Mouse (Mus musculus) midbrain, embryonic 12.5 days (tissue): ENCODE measurements around the gene Ubap1. TPM values are rescaled to one million over a fixed set of nuclear protein-coding genes. Genes with fewer than 3 reads are reported as not detected.

Experiments used
- ATAC-seq: fragments of 200-750 bp; cut with Nextera tagmentation; 2 replicates; pipeline ENCODE4 v1.8.0; 2017; ENCODE audit warnings: low read depth, moderate TSS enrichment, moderate library complexity; ENCODE audit not compliant: low FRiP score
- H3K27ac ChIP-seq: fragments of 300-500 bp; sonication (generic); replicated peaks from 2 replicates; pipeline ENCODE4 v1.5.1; 2016; ENCODE audit warnings: mild to moderate bottlenecking
- H3K27me3 ChIP-seq: fragments of 300-500 bp; sonication (generic); 2 replicates; pipeline ENCODE4 v1.6.1; 2016; ENCODE audit warnings: mild to moderate bottlenecking
- H3K36me3 ChIP-seq: fragments of 300-500 bp; sonication (generic); 2 replicates; pipeline ENCODE4 v1.6.1; 2016
- H3K4me1 ChIP-seq: fragments of 300-500 bp; sonication (generic); 2 replicates; pipeline ENCODE4 v1.6.1; 2016
- H3K4me2 ChIP-seq: fragments of 300-500 bp; sonication (generic); replicated peaks from 2 replicates; pipeline ENCODE4 v1.6.1; 2016; ENCODE audit warnings: mild to moderate bottlenecking, moderate library complexity
- H3K4me3 ChIP-seq: fragments of 300-500 bp; sonication (generic); 2 replicates; pipeline ENCODE4 v1.5.1; 2016; ENCODE audit warnings: mild to moderate bottlenecking
- H3K9ac ChIP-seq: fragments of 300-500 bp; sonication (generic); replicated peaks from 2 replicates; pipeline ENCODE4 v1.6.1; 2016; ENCODE audit warnings: mild to moderate bottlenecking, moderate library complexity
- H3K9me3 ChIP-seq: fragments of 300-500 bp; sonication (generic); 2 replicates; pipeline ENCODE4 v1.6.1; 2016; ENCODE audit warnings: mild to moderate bottlenecking
- WGBS: fragments of 180-500 bp; shearing (Covaris S2); methylation state at CpG from one replicate; pipeline ENCODE4 v1.1.7; 2016; 5-methylcytosine and 5-hydroxymethylcytosine counted together
- polyA plus RNA-seq: library from polyadenylated mRNA; unstranded; fragments of >200 nt; fragmentation: Nextera tagmentation; extraction: Ambion mirVana; gene quantifications from 2 replicates; pipeline ENCODE4 v1.2.1, GENCODE M21; 2016

Ubap1 gene
- polyA plus RNA-seq, 1 experiment from 2014 or later = 81.2 TPM

DNA sequence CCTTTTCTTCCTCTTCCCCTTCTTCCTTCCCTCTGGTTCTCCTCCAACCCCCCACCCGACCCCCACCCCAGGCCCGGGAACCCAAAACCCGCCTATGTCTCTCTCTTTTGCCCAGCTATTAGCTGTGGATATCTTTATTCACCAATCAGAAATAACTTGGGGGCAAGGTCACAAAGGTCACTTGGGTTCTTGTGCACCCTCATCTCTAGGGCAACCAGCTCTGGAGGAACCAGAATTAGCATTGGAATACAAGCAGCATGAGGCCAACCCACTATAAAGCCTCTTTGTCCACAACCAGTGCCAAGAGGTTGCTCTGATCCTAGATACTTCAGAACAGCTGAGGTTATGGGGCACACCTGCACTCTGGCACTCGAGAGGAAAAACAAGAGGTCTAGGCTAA, 19.3 kb upstream of the Ubap1 start:
- no peak overlapping the region for H3K27ac ChIP-seq
- H3K27me3 ChIP-seq = no peaks in the 10 kb centered on the region
- no peak overlapping the region for H3K4me2 ChIP-seq
- no peaks in the 10 kb centered on the region for H3K9me3 ChIP-seq
- no peaks in the 10 kb centered on the region for H3K4me1 ChIP-seq
- no peaks in the 10 kb centered on the region for H3K36me3 ChIP-seq
- no peak for ATAC-seq
- H3K4me3 ChIP-seq = no peak overlapping the region
- no peak overlapping the region for H3K9ac ChIP-seq
- WGBS = 35% methylated on average over 4 of the region's 4 CpGs

DNA sequence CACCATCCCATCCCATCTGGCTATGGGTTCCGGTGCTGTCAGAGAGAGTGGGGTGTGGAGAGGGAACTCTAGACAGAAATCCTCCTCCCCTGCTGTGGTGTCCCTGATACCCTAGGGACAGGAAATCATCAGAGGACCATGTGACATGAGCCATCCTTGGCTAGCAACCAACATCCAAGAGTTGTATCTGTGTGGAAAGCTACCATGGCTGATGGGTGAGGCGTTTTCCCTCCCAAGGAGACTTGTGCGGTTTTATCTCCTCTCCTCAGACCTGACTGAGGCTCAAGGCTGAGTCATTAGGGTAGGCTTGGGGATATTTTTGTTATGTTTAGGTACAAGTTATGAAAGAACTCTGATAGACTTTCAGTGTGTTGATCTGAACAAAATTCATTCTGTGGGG, 17.7 kb upstream of the Ubap1 start:
- ATAC-seq = no peak
- H3K4me3 ChIP-seq = no peak overlapping the region
- H3K36me3 ChIP-seq = no peaks in the 10 kb centered on the region
- H3K4me1 ChIP-seq = no peaks in the 10 kb centered on the region
- H3K27ac ChIP-seq = no peak overlapping the region
- no peak overlapping the region for H3K4me2 ChIP-seq
- no peaks in the 10 kb centered on the region for H3K27me3 ChIP-seq
- H3K9ac ChIP-seq = no peak overlapping the region
- WGBS = 88% methylated on average over 3 of the region's 3 CpGs
- H3K9me3 ChIP-seq = no peaks in the 10 kb centered on the region

DNA sequence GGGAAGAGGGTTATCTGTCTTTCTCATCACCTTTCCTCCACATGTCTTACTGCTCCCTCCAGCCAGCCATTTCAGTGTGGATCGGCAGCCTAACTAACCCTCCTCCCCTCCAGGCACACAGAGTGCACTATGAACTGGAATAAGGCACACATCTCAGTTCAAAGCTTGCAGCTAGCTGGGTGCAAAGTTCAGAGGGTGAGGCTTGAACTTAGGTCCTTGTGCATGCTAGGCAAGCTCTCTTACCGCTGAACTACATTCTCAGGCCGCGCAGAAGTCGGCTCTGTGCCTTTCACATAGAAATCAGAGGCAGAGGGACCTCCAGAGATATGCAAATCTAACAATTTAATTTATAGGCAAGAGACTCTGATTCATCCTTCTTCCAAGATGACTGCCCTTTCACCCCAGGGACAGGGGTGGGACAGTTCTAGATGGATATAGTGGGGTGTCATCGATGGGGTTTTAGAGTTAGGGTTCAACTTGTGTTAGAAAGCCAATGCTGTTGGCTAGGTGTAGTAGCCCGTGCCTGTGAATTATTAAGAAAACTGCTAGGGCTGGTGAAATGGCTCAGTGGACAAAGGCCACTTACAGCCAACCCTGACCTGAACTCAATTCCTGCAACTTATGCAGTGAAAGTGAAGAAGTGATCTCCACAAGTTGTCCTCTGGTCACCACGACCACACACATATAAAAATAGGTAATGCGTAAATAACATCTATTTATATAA, 16.9 kb upstream of the Ubap1 start:
- Histone ChIP-seq H3K9me3 (no peaks in the 10 kb centered on the region), H3K9ac (no peak overlapping the region), H3K27me3 (no peaks in the 10 kb centered on the region), H3K36me3 (no peaks in the 10 kb centered on the region), H3K4me1 (no peaks in the 10 kb centered on the region), H3K27ac (no peak overlapping the region), H3K4me2 (no peak overlapping the region), H3K4me3 (no peak overlapping the region)
- ATAC-seq = no peak
- WGBS = 89% methylated on average over 9 of the region's 9 CpGs

DNA sequence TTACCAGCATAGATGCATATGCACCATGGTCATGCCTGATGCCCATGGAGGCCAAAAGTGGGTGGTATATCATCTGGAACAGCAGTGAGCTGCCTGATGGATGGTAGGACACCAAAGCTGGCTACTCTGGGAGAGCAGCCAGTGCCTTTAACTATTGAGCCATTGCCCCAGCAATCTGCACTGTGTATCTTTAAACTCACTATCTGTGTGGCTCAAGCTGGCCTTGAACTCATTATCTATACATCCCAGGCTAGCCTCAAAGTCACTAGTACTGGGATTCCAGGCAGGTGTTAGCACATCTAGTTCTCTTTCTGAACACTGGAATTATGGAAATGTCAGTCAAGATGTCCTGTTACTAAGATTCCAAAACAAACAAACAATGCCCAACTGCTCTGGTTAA, 12.2 kb upstream of the Ubap1 start:
- H3K4me2 ChIP-seq = no peak overlapping the region
- no peak overlapping the region for H3K4me3 ChIP-seq
- no peak overlapping the region for H3K9ac ChIP-seq
- no peaks in the 10 kb centered on the region for H3K36me3 ChIP-seq
- no peak overlapping the region for H3K27ac ChIP-seq
- no peaks in the 10 kb centered on the region for H3K4me1 ChIP-seq
- H3K27me3 ChIP-seq = no peaks in the 10 kb centered on the region
- no peaks in the 10 kb centered on the region for H3K9me3 ChIP-seq
- no peak for ATAC-seq

GRCm38 (mm10) chr4:41340912-41341550, 7.8 kb upstream of the Ubap1 start:
- Histone ChIP-seq H3K27me3 (no peaks in the 10 kb centered on the region), H3K9me3 (no peaks in the 10 kb centered on the region), H3K36me3 (no peaks in the 10 kb centered on the region), H3K4me1 (no peaks in the 10 kb centered on the region), H3K9ac (no peak overlapping the region), H3K4me2 (no peak overlapping the region), H3K27ac (no peak overlapping the region), H3K4me3 (no peak overlapping the region)
- 82% methylated on average over 11 of the region's 11 CpGs for WGBS
- no peak for ATAC-seq

DNA sequence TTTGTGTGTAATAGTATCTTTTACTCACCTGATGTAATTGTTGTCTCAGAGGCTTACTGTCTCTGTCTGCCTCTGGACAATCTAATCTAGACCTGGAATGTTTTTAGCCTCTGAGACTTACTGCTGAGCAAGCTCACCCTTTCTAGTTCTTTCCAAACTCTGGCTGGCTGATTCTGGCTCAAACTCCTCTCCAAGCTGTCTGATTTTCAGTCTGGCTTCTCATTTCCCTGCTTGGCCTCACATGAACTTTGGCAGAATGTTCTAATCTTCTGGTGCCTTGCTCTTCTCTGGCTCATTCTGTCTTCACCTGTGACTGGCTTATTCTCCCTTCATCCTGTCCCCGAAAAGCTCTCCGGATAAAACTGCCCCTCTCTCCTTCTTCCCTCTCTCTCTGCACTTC, 2.8 kb upstream of the Ubap1 start:
- peaks cover 10% of the 10 kb centered on the region for H3K4me1 ChIP-seq
- WGBS = 84% methylated on average over 2 of the region's 2 CpGs
- no peak overlapping the region for H3K27ac ChIP-seq
- no peaks in the 10 kb centered on the region for H3K9me3 ChIP-seq
- H3K4me3 ChIP-seq = no peak overlapping the region
- no peak for ATAC-seq
- no peak overlapping the region for H3K4me2 ChIP-seq
- H3K36me3 ChIP-seq = no peaks in the 10 kb centered on the region
- H3K27me3 ChIP-seq = no peaks in the 10 kb centered on the region
- no peak overlapping the region for H3K9ac ChIP-seq

DNA sequence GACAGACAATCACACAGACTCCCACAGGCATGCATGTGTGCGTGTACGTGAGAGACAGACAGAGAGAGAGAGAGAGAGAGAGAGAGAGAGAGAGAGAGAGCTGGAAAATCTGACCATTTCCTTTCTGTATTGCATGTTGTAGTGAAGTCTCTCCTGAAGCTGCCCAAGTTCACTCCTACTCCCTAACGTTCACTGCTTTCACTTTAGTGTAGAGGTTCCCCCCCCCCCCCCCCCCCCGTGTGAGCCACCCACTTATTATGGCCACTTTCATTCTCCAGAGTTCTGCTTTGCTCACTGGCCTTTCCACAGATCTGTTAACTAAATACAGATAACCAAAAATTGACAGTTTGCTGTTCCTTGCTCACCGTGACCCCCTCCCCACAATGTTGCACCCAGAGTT, 957 bp upstream of the Ubap1 start:
- Histone ChIP-seq H3K27ac (no peak overlapping the region), H3K4me3 (no peak overlapping the region), H3K9ac (no peak overlapping the region), H3K27me3 (no peaks in the 10 kb centered on the region), H3K4me1 (peaks cover 10% of the 10 kb centered on the region), H3K4me2 (0 out of 2 replicates have a peak overlapping the region, but pooled peaks have one; percentile 25), H3K36me3 (no peaks in the 10 kb centered on the region), H3K9me3 (no peaks in the 10 kb centered on the region)
- ATAC-seq = no peak
- 52% methylated on average over 5 of the region's 5 CpGs for WGBS

GRCm38 (mm10) chr4:41349199-41349591, 399 bp downstream of the Ubap1 start:
- ATAC-seq = no peak; the same call in 1 of the 2 replicates
- Histone ChIP-seq H3K9me3 (no peaks in the 10 kb centered on the region), H3K36me3 (no peaks in the 10 kb centered on the region), H3K9ac (peak overlapping the region; percentile 81), H3K27ac (peak overlapping the region; percentile 95), H3K4me3 (peak overlapping the region; percentile 80), H3K27me3 (no peaks in the 10 kb centered on the region), H3K4me2 (peak overlapping the region; percentile 67), H3K4me1 (peaks cover 10% of the 10 kb centered on the region)
- 2% methylated on average over 28 of the region's 28 CpGs for WGBS

GRCm38 (mm10) chr4:41352758-41353157, 4.0 kb downstream of the Ubap1 start:
- ATAC-seq = no peak
- H3K4me1 ChIP-seq = peaks cover 10% of the 10 kb centered on the region
- H3K4me2 ChIP-seq = no peak overlapping the region
- no peaks in the 10 kb centered on the region for H3K27me3 ChIP-seq
- no peaks in the 10 kb centered on the region for H3K9me3 ChIP-seq
- WGBS = 95% methylated on average over 4 of the region's 4 CpGs
- H3K36me3 ChIP-seq = peaks cover 4% of the 10 kb centered on the region; the same call in 1 of the 2 replicates
- no peak overlapping the region for H3K4me3 ChIP-seq
- no peak overlapping the region for H3K27ac ChIP-seq
- H3K9ac ChIP-seq = no peak overlapping the region

GRCm38 (mm10) chr4:41353265-41353664, 4.5 kb downstream of the Ubap1 start:
- Histone ChIP-seq H3K9ac (no peak overlapping the region), H3K36me3 (peaks cover 4% of the 10 kb centered on the region; the same call in 1 of the 2 replicates), H3K4me3 (no peak overlapping the region), H3K4me1 (peaks cover 5% of the 10 kb centered on the region), H3K4me2 (no peak overlapping the region), H3K9me3 (no peaks in the 10 kb centered on the region), H3K27ac (no peak overlapping the region), H3K27me3 (no peaks in the 10 kb centered on the region)
- 94% methylated on average over 1 of the region's 1 CpGs for WGBS
- no peak for ATAC-seq

- H3K27me3 ChIP-seq = no peaks in the 10 kb centered on the region
- peaks cover 4% of the 10 kb centered on the region; the same call in 1 of the 2 replicates for H3K36me3 ChIP-seq
- no peak for ATAC-seq
- no peak overlapping the region for H3K4me3 ChIP-seq
- H3K9ac ChIP-seq = no peak overlapping the region
- H3K4me1 ChIP-seq = no peaks in the 10 kb centered on the region; the same call in 1 of the 2 replicates
- no peaks in the 10 kb centered on the region for H3K9me3 ChIP-seq
- H3K4me2 ChIP-seq = no peak overlapping the region
- H3K27ac ChIP-seq = no peak overlapping the region
- WGBS = 50% methylated on average over 2 of the region's 2 CpGs
Measured at GRCm38 (mm10) chr4:41357154-41357553, 8.4 kb downstream of the Ubap1 start.

- WGBS = 93% methylated on average over 2 of the region's 2 CpGs
- Histone ChIP-seq H3K9ac (no peak overlapping the region), H3K27ac (no peak overlapping the region), H3K36me3 (peaks cover 4% of the 10 kb centered on the region; the same call in 1 of the 2 replicates), H3K9me3 (no peaks in the 10 kb centered on the region), H3K4me3 (no peak overlapping the region), H3K27me3 (no peaks in the 10 kb centered on the region), H3K4me1 (no peaks in the 10 kb centered on the region; the same call in 1 of the 2 replicates), H3K4me2 (no peak overlapping the region)
- ATAC-seq = no peak
Measured at GRCm38 (mm10) chr4:41358669-41359068, 9.9 kb downstream of the Ubap1 start.
